Mouse (Mus musculus): ENCODE results near the gene Spag9. TPM values are rescaled to one million over a fixed set of nuclear protein-coding genes. Genes with fewer than 3 reads are reported as not detected.
"Not testable (repeated sequence)": the region's sequence is repeated elsewhere in the genome, so short reads cannot be mapped to it uniquely, and the experiment has no call there.

The Spag9 gene
- polyA plus RNA-seq, 1 experiment from 2014 or later, result 34.1 TPM

- H3K27me3 ChIP-seq, result no peaks in the 10 kb centered on the region
- H3K9me3 ChIP-seq (replicated peaks), result no peaks in the 10 kb centered on the region
- no peak for ATAC-seq (replicated peaks; ENCODE audit: insufficient number of reproducible peaks, insufficient read depth, low FRiP score, low read depth)
- H3K4me2 ChIP-seq, result no peak overlapping the region
- no peaks in the 10 kb centered on the region for H3K36me3 ChIP-seq
- H3K27ac ChIP-seq, result no peak overlapping the region
- 85% methylated on average over 4 of the region's 4 CpGs for WGBS
- no peaks in the 10 kb centered on the region; the same call in 1 of the 2 replicates for H3K4me1 ChIP-seq (replicated peaks)
- no peak overlapping the region for H3K9ac ChIP-seq
- no peak overlapping the region for H3K4me3 ChIP-seq
These were observed 36.2 kb downstream of the Spag9 start for GRCm38 (mm10) chr11:94032084-94032483.

DNA sequence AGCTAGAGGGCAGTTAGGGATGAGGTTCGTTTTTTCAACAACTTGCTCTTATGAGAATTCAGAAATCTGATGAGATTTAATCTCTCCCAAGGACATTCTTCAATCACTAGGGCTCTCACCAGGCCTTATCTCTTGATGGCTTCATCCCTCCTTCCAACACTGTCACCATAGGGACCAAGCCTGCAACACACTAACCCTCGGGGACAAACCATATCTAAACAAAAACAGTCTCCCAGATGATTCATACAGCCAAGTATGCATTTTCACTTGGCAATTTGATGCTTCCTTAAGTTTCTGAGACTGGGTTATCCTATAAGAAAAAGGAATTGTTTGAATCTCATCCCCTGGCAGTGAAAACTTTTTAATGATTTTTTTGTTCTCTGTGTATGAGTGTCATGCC, 37.1 kb downstream of the Spag9 start:
- H3K9ac ChIP-seq, result no peak overlapping the region
- no peaks in the 10 kb centered on the region; the same call in 1 of the 2 replicates for H3K36me3 ChIP-seq
- H3K4me1 ChIP-seq (replicated peaks), result no peaks in the 10 kb centered on the region; the same call in 1 of the 2 replicates
- 32% methylated on average over 2 of the region's 2 CpGs for WGBS
- no peak overlapping the region for H3K4me2 ChIP-seq
- H3K9me3 ChIP-seq (replicated peaks), result no peaks in the 10 kb centered on the region
- H3K4me3 ChIP-seq, result no peak overlapping the region
- H3K27ac ChIP-seq, result no peak overlapping the region
- ATAC-seq (replicated peaks; ENCODE audit: insufficient number of reproducible peaks, insufficient read depth, low FRiP score, low read depth), result no peak
- H3K27me3 ChIP-seq, result no peaks in the 10 kb centered on the region

DNA sequence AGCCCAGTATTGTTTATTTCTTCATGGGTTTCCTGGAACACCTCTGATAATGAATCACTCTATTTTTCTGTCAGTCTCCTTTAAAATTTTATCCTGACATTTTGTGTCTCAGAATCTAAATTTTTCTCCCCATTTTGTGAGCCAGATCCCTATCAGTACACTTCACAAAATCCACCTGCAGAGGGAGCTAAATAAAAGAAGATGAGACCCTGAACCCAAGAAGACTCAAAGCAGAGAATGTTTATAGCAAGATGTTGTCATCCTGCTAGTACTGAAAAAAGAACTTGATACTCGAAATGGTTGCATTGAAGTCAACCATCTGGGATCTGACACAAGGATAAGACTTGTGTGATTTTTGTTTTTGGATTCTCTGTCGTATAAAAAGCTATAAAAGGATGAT, 40.1 kb downstream of the Spag9 start:
- H3K27me3 ChIP-seq, result no peaks in the 10 kb centered on the region
- no peaks in the 10 kb centered on the region; the same call in 1 of the 2 replicates for H3K4me1 ChIP-seq (replicated peaks)
- no peak for ATAC-seq (replicated peaks; ENCODE audit: insufficient number of reproducible peaks, insufficient read depth, low FRiP score, low read depth)
- no peak overlapping the region for H3K4me3 ChIP-seq
- no peak overlapping the region for H3K27ac ChIP-seq
- H3K9ac ChIP-seq, result no peak overlapping the region
- H3K4me2 ChIP-seq, result no peak overlapping the region
- no peaks in the 10 kb centered on the region; the same call in 1 of the 2 replicates for H3K36me3 ChIP-seq
- H3K9me3 ChIP-seq (replicated peaks), result no peaks in the 10 kb centered on the region
- WGBS, result 47% methylated on average over 2 of the region's 2 CpGs

GRCm38 (mm10) chr11:94041475-94041874, 45.6 kb downstream of the Spag9 start:
- Histone ChIP-seq H3K9me3 (replicated peaks) (no peaks in the 10 kb centered on the region), H3K9ac (no peak overlapping the region), H3K4me1 (replicated peaks) (peaks cover 2% of the 10 kb centered on the region; the same call in 1 of the 2 replicates), H3K4me2 (no peak overlapping the region), H3K4me3 (no peak overlapping the region), H3K36me3 (no peaks in the 10 kb centered on the region; the same call in 1 of the 2 replicates), H3K27ac (peak overlapping the region; percentile 61), H3K27me3 (no peaks in the 10 kb centered on the region)
- 60% methylated on average over 1 of the region's 1 CpGs for WGBS
- no peak for ATAC-seq (replicated peaks; ENCODE audit: insufficient number of reproducible peaks, insufficient read depth, low FRiP score, low read depth)

- not testable (repeated sequence) for H3K27ac ChIP-seq; H3K4me2 ChIP-seq; ATAC-seq (replicated peaks; ENCODE audit: insufficient number of reproducible peaks, insufficient read depth, low FRiP score, low read depth); H3K4me1 ChIP-seq (replicated peaks); H3K9ac ChIP-seq; H3K27me3 ChIP-seq; H3K9me3 ChIP-seq (replicated peaks); H3K4me3 ChIP-seq; H3K36me3 ChIP-seq
- 85% methylated on average over 1 of the region's 1 CpGs for WGBS
These were observed 46.4 kb downstream of the Spag9 start for GRCm38 (mm10) chr11:94042301-94042700.

GRCm38 (mm10) chr11:94043998-94044985, 48.4 kb downstream of the Spag9 start:
- Histone ChIP-seq H3K9ac (peak overlapping the region; percentile 47), H3K4me3 (peak overlapping the region; percentile 54), H3K4me2 (peak overlapping the region; percentile 60), H3K4me1 (replicated peaks) (peaks cover 5% of the 10 kb centered on the region), H3K9me3 (replicated peaks) (no peaks in the 10 kb centered on the region), H3K27ac (peak overlapping the region; percentile 76), H3K27me3 (no peaks in the 10 kb centered on the region), H3K36me3 (peaks cover 8% of the 10 kb centered on the region; the same call in 1 of the 2 replicates)
- peak; percentile 95 for ATAC-seq (replicated peaks; ENCODE audit: insufficient number of reproducible peaks, insufficient read depth, low FRiP score, low read depth)
- WGBS, result 9% methylated on average over 22 of the region's 22 CpGs

- no peak overlapping the region for H3K27ac ChIP-seq
- H3K4me2 ChIP-seq, result peak overlapping the region; percentile 60
- no peaks in the 10 kb centered on the region for H3K9me3 ChIP-seq (replicated peaks)
- ATAC-seq (replicated peaks; ENCODE audit: insufficient number of reproducible peaks, insufficient read depth, low FRiP score, low read depth), result no peak
- H3K4me3 ChIP-seq, result peak overlapping the region; percentile 54
- WGBS, result 25% methylated on average over 4 of the region's 4 CpGs
- no peaks in the 10 kb centered on the region for H3K27me3 ChIP-seq
- no peak overlapping the region for H3K9ac ChIP-seq
- H3K36me3 ChIP-seq, result peaks cover 13% of the 10 kb centered on the region; the same call in 1 of the 2 replicates
- peaks cover 5% of the 10 kb centered on the region for H3K4me1 ChIP-seq (replicated peaks)
These were observed 49.1 kb downstream of the Spag9 start for GRCm38 (mm10) chr11:94045016-94045415.

DNA sequence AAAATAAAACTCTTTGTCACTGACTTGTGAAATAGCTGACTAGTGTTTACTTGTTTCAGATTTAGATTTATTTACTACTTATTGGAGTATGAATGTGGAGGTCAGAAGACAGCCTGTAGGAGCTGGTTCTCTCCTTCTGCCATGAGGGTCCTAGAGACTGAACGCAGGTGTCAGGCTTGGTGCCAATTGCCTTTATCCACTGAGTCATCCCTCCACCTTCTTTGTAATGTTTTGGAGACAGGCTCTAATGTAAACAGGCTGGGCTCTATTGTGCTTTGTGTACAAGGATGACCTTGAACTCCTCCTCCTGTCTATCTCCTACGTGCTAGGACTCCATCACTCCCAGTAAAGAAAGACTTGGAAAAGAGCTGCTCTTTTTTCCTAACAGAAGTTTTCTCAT, 51.4 kb downstream of the Spag9 start:
- Histone ChIP-seq H3K27ac (no peak overlapping the region), H3K36me3 (peaks cover 18% of the 10 kb centered on the region; the same call in 1 of the 2 replicates), H3K4me3 (no peak overlapping the region), H3K9ac (no peak overlapping the region), H3K27me3 (no peaks in the 10 kb centered on the region), H3K4me1 (replicated peaks) (peaks cover 5% of the 10 kb centered on the region), H3K9me3 (replicated peaks) (no peaks in the 10 kb centered on the region), H3K4me2 (no peak overlapping the region)
- 59% methylated on average over 2 of the region's 2 CpGs for WGBS
- no peak for ATAC-seq (replicated peaks; ENCODE audit: insufficient number of reproducible peaks, insufficient read depth, low FRiP score, low read depth)

DNA sequence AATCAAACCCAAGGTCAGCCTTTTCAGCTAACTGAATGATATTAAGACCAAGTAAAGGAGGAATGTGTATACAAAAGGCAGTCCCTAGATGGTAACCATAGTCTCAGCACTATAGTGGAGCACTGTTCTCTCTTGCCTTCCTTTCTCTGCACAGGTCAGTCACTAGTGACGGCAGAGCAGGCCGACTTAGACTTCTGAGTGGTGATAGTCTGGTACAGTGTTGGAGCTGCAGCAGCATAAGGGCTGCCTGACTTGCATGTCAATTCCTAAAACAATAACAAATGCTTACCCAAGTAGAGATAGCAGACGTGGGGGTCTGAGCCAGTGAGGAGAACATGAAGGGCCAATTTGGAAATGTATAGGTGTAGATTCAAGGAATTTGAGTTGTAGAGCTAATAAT, 58.3 kb downstream of the Spag9 start:
- Histone ChIP-seq H3K4me3 (no peak overlapping the region), H3K9ac (no peak overlapping the region), H3K27ac (no peak overlapping the region), H3K27me3 (no peaks in the 10 kb centered on the region), H3K36me3 (peaks cover 11% of the 10 kb centered on the region; the same call in 1 of the 2 replicates), H3K4me2 (no peak overlapping the region), H3K9me3 (replicated peaks) (no peaks in the 10 kb centered on the region), H3K4me1 (replicated peaks) (no peaks in the 10 kb centered on the region)
- 78% methylated on average over 3 of the region's 3 CpGs for WGBS
- ATAC-seq (replicated peaks; ENCODE audit: insufficient number of reproducible peaks, insufficient read depth, low FRiP score, low read depth), result no peak

- H3K9me3 ChIP-seq (replicated peaks), result no peaks in the 10 kb centered on the region
- WGBS, result 85% methylated on average over 3 of the region's 3 CpGs
- H3K4me3 ChIP-seq, result no peak overlapping the region
- peaks cover 5% of the 10 kb centered on the region; the same call in 1 of the 2 replicates for H3K36me3 ChIP-seq
- H3K27me3 ChIP-seq, result no peaks in the 10 kb centered on the region
- no peak overlapping the region for H3K27ac ChIP-seq
- no peaks in the 10 kb centered on the region for H3K4me1 ChIP-seq (replicated peaks)
- no peak overlapping the region for H3K4me2 ChIP-seq
- ATAC-seq (replicated peaks; ENCODE audit: insufficient number of reproducible peaks, insufficient read depth, low FRiP score, low read depth), result no peak
- H3K9ac ChIP-seq, result no peak overlapping the region
These were observed 59.0 kb downstream of the Spag9 start for GRCm38 (mm10) chr11:94054901-94055300.

DNA sequence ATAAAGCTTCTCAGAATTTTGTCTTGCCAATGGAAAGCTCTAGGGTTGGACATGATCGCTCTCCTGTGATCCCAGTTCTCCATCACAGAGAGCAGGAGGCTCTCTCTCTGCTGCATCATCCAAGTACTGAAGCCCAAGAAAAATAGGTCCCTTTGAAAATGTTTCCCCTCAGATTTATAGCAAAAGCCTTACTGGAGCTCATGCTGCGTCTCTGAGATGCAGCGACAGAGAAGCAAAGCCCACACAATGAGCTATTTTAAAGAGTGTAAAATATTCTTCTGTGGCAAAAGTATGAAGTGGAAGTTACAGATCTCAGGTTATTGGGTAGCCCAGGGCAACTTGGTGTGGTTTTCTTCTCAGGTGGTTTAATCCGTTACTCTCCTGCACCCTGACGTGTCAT, 68.0 kb downstream of the Spag9 start:
- WGBS, result 91% methylated on average over 5 of the region's 5 CpGs
- no peaks in the 10 kb centered on the region for H3K27me3 ChIP-seq
- H3K36me3 ChIP-seq, result peaks cover 25% of the 10 kb centered on the region; the same call in 1 of the 2 replicates

More for the DNA sequence above, 68.0 kb downstream of the Spag9 start:
- Histone ChIP-seq H3K9ac (no peak overlapping the region), H3K4me1 (replicated peaks) (no peaks in the 10 kb centered on the region), H3K9me3 (replicated peaks) (no peaks in the 10 kb centered on the region), H3K27ac (no peak overlapping the region), H3K4me3 (no peak overlapping the region), H3K4me2 (no peak overlapping the region)
- no peak for ATAC-seq (replicated peaks; ENCODE audit: insufficient number of reproducible peaks, insufficient read depth, low FRiP score, low read depth)

Measured in heart, embryonic 15.5 days (tissue).